Mouse (Mus musculus): ENCODE results near the gene 1810055G02Rik. TPM values are rescaled to one million over a fixed set of nuclear protein-coding genes. Genes with fewer than 3 reads are reported as not detected.

1810055G02Rik gene
- polyA plus RNA-seq, 1 experiment from 2014 or later: 46.7 TPM

DNA sequence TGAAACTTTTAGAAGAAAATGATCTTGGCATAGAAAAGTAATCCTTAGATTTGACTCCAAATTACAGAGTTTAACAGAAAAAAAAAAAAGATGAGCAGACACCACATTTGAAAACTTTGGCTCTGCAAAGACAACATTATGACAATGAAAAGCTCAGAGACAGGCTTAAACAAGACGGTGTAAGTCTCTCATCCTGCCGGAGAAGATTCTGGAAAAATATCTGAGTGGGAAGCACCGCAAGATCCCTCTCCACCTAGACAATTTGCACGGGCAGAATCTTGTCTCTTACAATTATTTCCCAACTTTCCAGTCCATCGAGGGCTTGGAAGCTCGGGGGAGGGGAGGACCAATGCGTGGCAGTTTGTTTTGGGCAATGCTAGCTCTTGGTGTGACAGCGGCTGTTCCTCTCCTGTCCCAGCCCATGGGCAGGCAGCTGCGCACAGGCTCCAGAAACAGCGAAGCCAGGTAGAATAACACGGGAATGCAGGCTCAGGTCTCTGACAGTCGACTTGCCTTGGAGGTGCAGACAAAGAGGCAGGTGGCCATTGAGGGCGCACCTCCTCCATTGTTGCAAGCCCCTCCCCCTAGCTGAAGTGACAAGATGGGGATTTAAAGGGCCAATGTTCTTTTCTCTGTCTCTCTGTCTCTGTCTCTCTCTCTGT, 35.9 kb downstream of the 1810055G02Rik start:
- H3K36me3 ChIP-seq (ENCODE audit: control insufficient read depth, insufficient read depth, low read length): no peaks in the 10 kb centered on the region
- WGBS: 7% methylated on average over 13 of the region's 13 CpGs
- 0 out of 2 replicates have a peak, but pooled peaks cover 3% of the 10 kb centered on the region for H3K9me3 ChIP-seq (ENCODE audit: control insufficient read depth, low read length)
- H3K9ac ChIP-seq (ENCODE audit: low read length): peak overlapping the region; percentile 81
- H3K27ac ChIP-seq (ENCODE audit: low read depth, low read length): peak overlapping the region; percentile 56
- DNase-seq (ENCODE audit: low spot score) (peak; percentile 72), ATAC-seq (ENCODE audit: insufficient read depth, low FRiP score, low TSS enrichment) (no peak)
- no peaks in the 10 kb centered on the region for H3K27me3 ChIP-seq (ENCODE audit: control insufficient read depth, insufficient read depth, low read length)
- peak overlapping the region; percentile 77 for H3K4me2 ChIP-seq (ENCODE audit: low read depth)
- H3K4me3 ChIP-seq (ENCODE audit: low read depth, low read length): peak overlapping the region; percentile 44
- no peaks in the 10 kb centered on the region for H3K4me1 ChIP-seq (ENCODE audit: control insufficient read depth, insufficient read depth, low read length)

DNA sequence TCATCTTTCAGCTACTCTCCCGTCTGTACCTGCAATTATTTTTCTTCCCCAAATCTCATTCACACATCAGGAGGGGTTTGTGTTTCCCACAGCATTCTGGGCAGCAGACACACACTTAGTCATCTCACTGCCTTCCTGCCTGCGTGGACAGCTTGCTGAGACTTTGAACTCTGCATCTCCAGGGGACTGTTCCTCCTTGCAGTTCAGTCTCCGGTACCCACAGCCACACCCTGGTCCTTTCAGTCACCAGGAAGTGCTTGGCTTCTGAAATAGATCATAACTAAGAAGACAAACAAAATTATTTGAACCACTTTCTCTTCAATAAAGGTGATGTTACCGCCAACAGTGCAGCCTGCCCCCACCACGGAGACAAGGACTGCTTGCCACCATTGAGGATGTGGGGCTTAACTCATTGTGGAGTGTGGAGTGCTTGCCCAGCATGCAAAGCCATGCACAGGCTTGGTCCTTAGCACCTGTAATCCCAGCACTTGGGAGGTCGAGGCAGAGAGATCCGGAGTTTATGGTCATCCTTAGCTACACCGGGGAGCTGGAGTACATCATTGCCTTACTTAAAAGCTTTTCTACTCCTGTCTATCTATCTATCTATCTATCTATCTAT, 44.6 kb downstream of the 1810055G02Rik start:
- H3K4me3 ChIP-seq (ENCODE audit: low read depth, low read length): no peak overlapping the region
- no peak overlapping the region for H3K9ac ChIP-seq (ENCODE audit: low read length)
- H3K4me1 ChIP-seq (ENCODE audit: control insufficient read depth, insufficient read depth, low read length): no peaks in the 10 kb centered on the region
- no peak for ATAC-seq (ENCODE audit: insufficient read depth, low FRiP score, low TSS enrichment)
- no peaks in the 10 kb centered on the region for H3K36me3 ChIP-seq (ENCODE audit: control insufficient read depth, insufficient read depth, low read length)
- no peaks in the 10 kb centered on the region for H3K27me3 ChIP-seq (ENCODE audit: control insufficient read depth, insufficient read depth, low read length)
- H3K27ac ChIP-seq (ENCODE audit: low read depth, low read length): no peak overlapping the region
- no peak for DNase-seq (ENCODE audit: low spot score)
- H3K4me2 ChIP-seq (ENCODE audit: low read depth): no peak overlapping the region
- H3K9me3 ChIP-seq (ENCODE audit: control insufficient read depth, low read length): 0 out of 2 replicates have a peak, but pooled peaks cover 3% of the 10 kb centered on the region
- 59% methylated on average over 8 of the region's 8 CpGs for WGBS

GRCm38 (mm10) chr19:3753240-3753633, 45.1 kb downstream of the 1810055G02Rik start:
- H3K4me2 ChIP-seq (ENCODE audit: low read depth): no peak overlapping the region
- no peak overlapping the region for H3K9ac ChIP-seq (ENCODE audit: low read length)
- DNase-seq (ENCODE audit: low spot score) (no peak), ATAC-seq (ENCODE audit: insufficient read depth, low FRiP score, low TSS enrichment) (no peak)
- WGBS: 94% methylated on average over 1 of the region's 1 CpGs
- no peaks in the 10 kb centered on the region for H3K27me3 ChIP-seq (ENCODE audit: control insufficient read depth, insufficient read depth, low read length)
- no peaks in the 10 kb centered on the region for H3K4me1 ChIP-seq (ENCODE audit: control insufficient read depth, insufficient read depth, low read length)
- H3K9me3 ChIP-seq (ENCODE audit: control insufficient read depth, low read length): 0 out of 2 replicates have a peak, but pooled peaks cover 3% of the 10 kb centered on the region
- no peak overlapping the region for H3K4me3 ChIP-seq (ENCODE audit: low read depth, low read length)
- H3K36me3 ChIP-seq (ENCODE audit: control insufficient read depth, insufficient read depth, low read length): no peaks in the 10 kb centered on the region
- no peak overlapping the region for H3K27ac ChIP-seq (ENCODE audit: low read depth, low read length)

- no peaks in the 10 kb centered on the region for H3K27me3 ChIP-seq (ENCODE audit: control insufficient read depth, insufficient read depth, low read length)
- H3K9me3 ChIP-seq (ENCODE audit: control insufficient read depth, low read length): no peaks in the 10 kb centered on the region
- H3K27ac ChIP-seq (ENCODE audit: low read depth, low read length): no peak overlapping the region
- no peak overlapping the region for H3K9ac ChIP-seq (ENCODE audit: low read length)
- H3K4me3 ChIP-seq (ENCODE audit: low read depth, low read length): no peak overlapping the region
- H3K4me1 ChIP-seq (ENCODE audit: control insufficient read depth, insufficient read depth, low read length): no peaks in the 10 kb centered on the region
- H3K4me2 ChIP-seq (ENCODE audit: low read depth): no peak overlapping the region
- no peaks in the 10 kb centered on the region for H3K36me3 ChIP-seq (ENCODE audit: control insufficient read depth, insufficient read depth, low read length)
- no peak for ATAC-seq (ENCODE audit: insufficient read depth, low FRiP score, low TSS enrichment)
- no peak for DNase-seq (ENCODE audit: low spot score)
- 62% methylated on average over 8 of the region's 8 CpGs for WGBS
Observed at GRCm38 (mm10) chr19:3753738-3754137, 45.6 kb downstream of the 1810055G02Rik start.

- no peak overlapping the region for H3K4me2 ChIP-seq (ENCODE audit: low read depth)
- no peaks in the 10 kb centered on the region for H3K9me3 ChIP-seq (ENCODE audit: control insufficient read depth, low read length)
- H3K27me3 ChIP-seq (ENCODE audit: control insufficient read depth, insufficient read depth, low read length): no peaks in the 10 kb centered on the region
- ATAC-seq (ENCODE audit: insufficient read depth, low FRiP score, low TSS enrichment) (no peak), DNase-seq (ENCODE audit: low spot score) (no peak)
- H3K4me1 ChIP-seq (ENCODE audit: control insufficient read depth, insufficient read depth, low read length): no peaks in the 10 kb centered on the region
- no peak overlapping the region for H3K27ac ChIP-seq (ENCODE audit: low read depth, low read length)
- H3K36me3 ChIP-seq (ENCODE audit: control insufficient read depth, insufficient read depth, low read length): no peaks in the 10 kb centered on the region
- H3K9ac ChIP-seq (ENCODE audit: low read length): no peak overlapping the region
- H3K4me3 ChIP-seq (ENCODE audit: low read depth, low read length): no peak overlapping the region
- 71% methylated on average over 1 of the region's 1 CpGs for WGBS
Observed at GRCm38 (mm10) chr19:3757861-3758260, 49.8 kb downstream of the 1810055G02Rik start.

- Histone ChIP-seq H3K27me3 (ENCODE audit: control insufficient read depth, insufficient read depth, low read length) (no peaks in the 10 kb centered on the region), H3K4me1 (ENCODE audit: control insufficient read depth, insufficient read depth, low read length) (peaks cover 12% of the 10 kb centered on the region), H3K27ac (ENCODE audit: low read depth, low read length) (no peak overlapping the region), H3K9me3 (ENCODE audit: control insufficient read depth, low read length) (no peaks in the 10 kb centered on the region), H3K4me3 (ENCODE audit: low read depth, low read length) (no peak overlapping the region), H3K36me3 (ENCODE audit: control insufficient read depth, insufficient read depth, low read length) (no peaks in the 10 kb centered on the region), H3K4me2 (ENCODE audit: low read depth) (no peak overlapping the region), H3K9ac (ENCODE audit: low read length) (no peak overlapping the region)
- no peak for DNase-seq (ENCODE audit: low spot score)
- 82% methylated on average over 4 of the region's 4 CpGs for WGBS
- no peak for ATAC-seq (ENCODE audit: insufficient read depth, low FRiP score, low TSS enrichment)
Observed at GRCm38 (mm10) chr19:3765221-3765820, 57.2 kb downstream of the 1810055G02Rik start.

GRCm38 (mm10) chr19:3766378-3766777, 58.3 kb downstream of the 1810055G02Rik start:
- H3K36me3 ChIP-seq (ENCODE audit: control insufficient read depth, insufficient read depth, low read length): no peaks in the 10 kb centered on the region
- H3K27me3 ChIP-seq (ENCODE audit: control insufficient read depth, insufficient read depth, low read length): no peaks in the 10 kb centered on the region
- WGBS: 94% methylated on average over 5 of the region's 5 CpGs
- H3K27ac ChIP-seq (ENCODE audit: low read depth, low read length): no peak overlapping the region
- ATAC-seq (ENCODE audit: insufficient read depth, low FRiP score, low TSS enrichment) (no peak), DNase-seq (ENCODE audit: low spot score) (no peak)
- no peaks in the 10 kb centered on the region for H3K9me3 ChIP-seq (ENCODE audit: control insufficient read depth, low read length)
- H3K9ac ChIP-seq (ENCODE audit: low read length): peak overlapping the region; percentile 100
- no peak overlapping the region; the same call in 1 of the 2 replicates for H3K4me3 ChIP-seq (ENCODE audit: low read depth, low read length)
- H3K4me1 ChIP-seq (ENCODE audit: control insufficient read depth, insufficient read depth, low read length): peaks cover 12% of the 10 kb centered on the region
- H3K4me2 ChIP-seq (ENCODE audit: low read depth): peak overlapping the region; percentile 92

- Histone ChIP-seq H3K27me3 (ENCODE audit: control insufficient read depth, insufficient read depth, low read length) (no peaks in the 10 kb centered on the region), H3K27ac (ENCODE audit: low read depth, low read length) (peak within 1 kb of the TSS; percentile 100), H3K9ac (ENCODE audit: low read length) (peak within 1 kb of the TSS; percentile 100), H3K4me1 (ENCODE audit: control insufficient read depth, insufficient read depth, low read length) (peaks cover 12% of the 10 kb centered on the region), H3K9me3 (ENCODE audit: control insufficient read depth, low read length) (no peaks in the 10 kb centered on the region), H3K36me3 (ENCODE audit: control insufficient read depth, insufficient read depth, low read length) (no peaks in the 10 kb centered on the region), H3K4me3 (ENCODE audit: low read depth, low read length) (peak within 1 kb of the TSS; percentile 98), H3K4me2 (ENCODE audit: low read depth) (peak within 1 kb of the TSS; percentile 92)
- ATAC-seq (ENCODE audit: insufficient read depth, low FRiP score, low TSS enrichment): peak; percentile 74
- WGBS: under 1% methylated on average over 39 of the region's 39 CpGs
- no peak for DNase-seq (ENCODE audit: low spot score)
Observed at GRCm38 (mm10) chr19:3767276-3767780, 59.2 kb downstream of the 1810055G02Rik start, which contains the start of gene Kmt5b. Gene Kmt5b (plus strand): TSS chr19:3767421.
